Mouse (Mus musculus): ENCODE measurements around the gene Fam53b. TPM values are rescaled to one million over a fixed set of nuclear protein-coding genes. Genes with fewer than 3 reads are reported as not detected.
"Not testable (repeated sequence)": the region's sequence is repeated elsewhere in the genome, so short reads cannot be mapped to it uniquely, and the experiment has no call there.

Fam53b gene
- polyA plus RNA-seq, 1 experiment: 14.8 TPM

DNA sequence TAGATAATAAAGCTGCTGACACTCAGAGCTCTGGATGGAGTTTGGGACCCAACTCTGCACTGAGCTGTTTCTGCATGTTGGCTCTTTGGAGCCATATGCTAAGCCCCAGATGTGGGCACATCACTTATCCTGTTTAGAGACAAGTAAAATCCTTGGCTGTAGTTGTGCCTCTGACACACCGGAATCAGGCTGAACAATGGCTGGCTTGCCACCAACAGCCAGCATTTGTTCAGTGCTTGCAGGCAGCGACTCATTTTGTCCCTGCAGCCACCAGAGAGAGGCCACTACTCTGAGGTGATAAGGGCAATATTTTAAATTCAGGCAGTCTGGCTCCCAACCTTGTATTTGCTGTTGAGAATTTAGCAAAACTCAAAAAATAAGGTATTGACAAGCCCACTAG, 145.1 kb downstream of the Fam53b start:
- TF ChIP-seq POLR2A (IDR thresholded peaks at IDR 0.05; ENCODE audit: borderline replicate concordance, extremely low read depth, insufficient read depth, insufficient read length, poor library complexity, severe bottlenecking): no peak
- no peak for TF ChIP-seq CTCF (IDR thresholded peaks at IDR 0.05; ENCODE audit: borderline replicate concordance, extremely low read depth, insufficient read depth, insufficient read length)
- DNase-seq (ENCODE audit: low read depth): no peak

DNA sequence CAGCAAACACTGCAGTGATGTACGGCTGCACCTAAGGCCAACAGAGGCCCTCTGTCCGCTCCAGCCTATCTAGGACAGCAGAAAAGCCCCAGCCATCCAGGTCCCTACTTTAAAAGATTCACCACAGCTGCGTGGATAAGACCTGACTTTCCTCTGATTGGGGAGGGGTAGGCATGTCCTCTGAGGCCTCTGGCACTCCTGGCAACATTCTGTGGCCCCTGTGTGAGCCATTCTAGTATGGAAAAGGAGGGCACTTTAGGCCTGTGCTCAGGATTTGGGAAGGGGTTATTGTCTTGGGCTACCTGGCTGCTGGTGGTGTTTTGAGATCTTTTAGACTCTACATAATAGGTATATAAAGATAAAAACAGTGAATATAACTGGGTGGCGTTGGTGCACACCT, 147.2 kb downstream of the Fam53b start:
- no peak for TF ChIP-seq POLR2A (IDR thresholded peaks at IDR 0.05; ENCODE audit: borderline replicate concordance, extremely low read depth, insufficient read depth, insufficient read length, poor library complexity, severe bottlenecking)
- no peak for TF ChIP-seq CTCF (IDR thresholded peaks at IDR 0.05; ENCODE audit: borderline replicate concordance, extremely low read depth, insufficient read depth, insufficient read length)
- no peak for DNase-seq (ENCODE audit: low read depth)

DNA sequence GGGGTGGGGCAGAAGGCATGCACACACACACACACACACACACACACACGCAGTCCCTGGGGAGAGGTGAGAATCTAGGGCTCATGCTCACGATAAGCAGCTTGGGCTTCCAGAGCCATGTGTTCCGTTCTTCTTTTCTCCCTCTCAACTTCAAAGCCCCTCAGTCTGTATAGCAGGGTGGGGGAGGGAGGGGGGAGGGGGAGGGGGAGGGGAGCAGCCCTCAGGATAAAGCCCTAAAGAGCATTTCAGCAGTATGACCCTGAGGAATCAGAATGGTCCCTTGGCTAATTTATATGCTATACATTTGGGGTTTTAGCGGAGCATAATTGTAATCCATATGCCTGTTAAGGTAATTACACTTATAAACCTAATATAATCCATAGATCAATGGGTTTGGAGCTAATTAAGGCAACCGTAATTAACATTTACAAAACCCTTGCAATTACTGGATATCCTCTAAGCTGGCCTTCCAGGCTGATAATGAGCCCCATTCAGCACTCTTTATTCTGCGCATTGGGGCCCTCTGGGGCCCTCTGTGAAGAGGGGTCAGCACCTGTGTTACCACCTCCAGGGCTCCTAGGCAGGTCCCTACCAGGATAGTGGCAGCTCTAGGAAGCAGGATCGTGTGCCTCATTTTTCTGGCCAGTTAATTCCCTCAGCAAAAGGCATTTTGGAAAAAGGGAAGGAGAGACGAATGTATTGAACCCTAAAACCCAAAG, 147.9 kb downstream of the Fam53b start:
- TF ChIP-seq CTCF (IDR thresholded peaks at IDR 0.05; ENCODE audit: borderline replicate concordance, extremely low read depth, insufficient read depth, insufficient read length): no peak
- no peak for TF ChIP-seq POLR2A (IDR thresholded peaks at IDR 0.05; ENCODE audit: borderline replicate concordance, extremely low read depth, insufficient read depth, insufficient read length, poor library complexity, severe bottlenecking)
- peak; percentile 61 for DNase-seq (ENCODE audit: low read depth)

DNA sequence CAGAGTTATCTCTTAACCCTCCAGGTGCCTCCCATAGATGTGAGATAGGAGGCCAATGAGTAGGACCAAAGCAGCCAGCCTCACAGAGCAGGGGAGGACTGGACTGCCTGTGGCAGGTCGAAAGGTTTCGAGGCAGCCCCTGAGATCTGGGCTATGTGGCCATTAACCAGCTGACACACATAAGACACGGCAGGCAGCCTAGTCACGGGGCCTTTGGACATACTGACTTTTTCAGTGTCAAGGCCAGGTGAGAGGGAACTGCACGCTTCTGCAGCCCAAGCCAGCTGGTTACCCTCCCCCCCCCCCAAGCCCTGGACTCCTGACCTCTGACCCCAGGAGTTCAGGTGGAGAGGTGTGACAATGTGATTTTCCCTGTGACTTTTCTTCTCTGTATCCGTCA, 148.9 kb downstream of the Fam53b start:
- no peak for DNase-seq (ENCODE audit: low read depth)
- TF ChIP-seq CTCF (IDR thresholded peaks at IDR 0.05; ENCODE audit: borderline replicate concordance, extremely low read depth, insufficient read depth, insufficient read length) (no peak), POLR2A (IDR thresholded peaks at IDR 0.05; ENCODE audit: borderline replicate concordance, extremely low read depth, insufficient read depth, insufficient read length, poor library complexity, severe bottlenecking) (no peak)

DNA sequence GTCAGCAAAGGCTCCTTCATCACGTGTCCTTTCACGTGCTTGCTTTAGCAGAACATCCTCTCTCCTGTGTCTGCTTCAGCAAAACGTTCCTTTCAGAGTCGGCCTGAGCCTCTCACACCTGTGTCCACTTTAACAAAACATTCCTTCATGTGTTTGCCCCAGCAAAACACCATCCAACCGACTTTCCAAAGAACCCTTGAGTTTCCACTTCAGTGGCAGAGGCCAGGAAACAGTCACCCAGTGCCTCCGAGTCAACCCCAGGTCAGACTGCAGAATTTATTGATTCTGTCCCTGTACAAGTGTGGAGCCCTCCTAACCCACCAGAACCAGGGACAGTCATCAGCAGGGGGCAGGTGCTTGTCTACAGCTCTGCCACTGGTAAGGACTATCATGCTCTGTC, 150.9 kb downstream of the Fam53b start:
- not testable (repeated sequence) for DNase-seq (ENCODE audit: low read depth)

Other genes starting within 250 kb of the Fam53b start
- gene Oat, start 237.5 kb downstream of the Fam53b start, polyA plus RNA-seq (2012; rRNA removed): 59.2 and 63.8 TPM in 2 replicates
- gene Nkx1-2, start 214.2 kb downstream of the Fam53b start, polyA plus RNA-seq (2012; rRNA removed): 0.43 and 0.88 TPM in 2 replicates
- 27.4 and 33.8 TPM in 2 replicates for gene Lhpp, start 203.2 kb downstream of the Fam53b start, polyA plus RNA-seq (2012; rRNA removed)
- gene Eef1akmt2, start 38.8 kb upstream of the Fam53b start, polyA plus RNA-seq (2012; rRNA removed): 54.4 and 61.7 TPM in 2 replicates
- gene Abraxas2, start 45.3 kb upstream of the Fam53b start, polyA plus RNA-seq (2012; rRNA removed): 23.0 and 26.6 TPM in 2 replicates
- gene Zranb1, start 117.3 kb upstream of the Fam53b start, polyA plus RNA-seq (2012; rRNA removed): 27.1 and 31.3 TPM in 2 replicates

Measured in brain, embryonic 14.5 days (tissue).